Mouse (Mus musculus): ENCODE results near the gene Ugt1a8. TPM values are rescaled to one million over a fixed set of nuclear protein-coding genes. Genes with fewer than 3 reads are reported as not detected.
"Not testable (repeated sequence)": the region's sequence is repeated elsewhere in the genome, so short reads cannot be mapped to it uniquely, and the experiment has no call there.

Ugt1a8 gene
- total and polyA plus RNA-seq, 2 experiments: 0.07 to 4.0 TPM

GRCm38 (mm10) chr1:88218591-88218990 lies 131.0 kb downstream of the Ugt1a8 start:
- Histone ChIP-seq H3K36me3 (ENCODE audit: control insufficient read depth, insufficient read depth, low read length) (peaks cover 27% of the 10 kb centered on the region), H3K27ac (replicated peaks; ENCODE audit: insufficient read depth, low read depth, low read length) (no peak overlapping the region), H3K79me2 (ENCODE audit: control insufficient read depth, insufficient read depth, low read length) (peaks cover 9% of the 10 kb centered on the region), H3K4me1 (ENCODE audit: control insufficient read depth, insufficient read depth, low read length) (peaks cover 8% of the 10 kb centered on the region), H3K27me3 (ENCODE audit: control insufficient read depth, insufficient read depth, low read length) (no peaks in the 10 kb centered on the region), H3K9ac (ENCODE audit: low read depth, low read length) (no peak overlapping the region), H3K4me3 (ENCODE audit: insufficient read depth, low read depth, low read length) (no peak overlapping the region)
- no peak for DNase-seq (ENCODE audit: extremely low read depth, low read depth, low spot score)
- no peak for TF ChIP-seq POLR2A (IDR thresholded peaks at IDR 0.05; ENCODE audit: extremely low read depth, insufficient read depth, low read length)
- TF ChIP-seq CTCF (IDR thresholded peaks at IDR 0.05; ENCODE audit: low read depth, low read length): no peak
- WGBS: 52% methylated on average over 4 of the region's 4 CpGs

- peak; percentile 70 for DNase-seq (ENCODE audit: extremely low read depth, low read depth, low spot score)
- H3K4me1 ChIP-seq (ENCODE audit: control insufficient read depth, insufficient read depth, low read length): peaks cover 8% of the 10 kb centered on the region
- no peak for TF ChIP-seq POLR2A (IDR thresholded peaks at IDR 0.05; ENCODE audit: extremely low read depth, insufficient read depth, low read length)
- H3K27ac ChIP-seq (replicated peaks; ENCODE audit: insufficient read depth, low read depth, low read length): no peak overlapping the region
- H3K27me3 ChIP-seq (ENCODE audit: control insufficient read depth, insufficient read depth, low read length): no peaks in the 10 kb centered on the region
- WGBS: 16% methylated on average over 1 of the region's 1 CpGs
- no peak overlapping the region for H3K9ac ChIP-seq (ENCODE audit: low read depth, low read length)
- H3K36me3 ChIP-seq (ENCODE audit: control insufficient read depth, insufficient read depth, low read length): peaks cover 27% of the 10 kb centered on the region
- H3K4me3 ChIP-seq (ENCODE audit: insufficient read depth, low read depth, low read length): no peak overlapping the region
- H3K79me2 ChIP-seq (ENCODE audit: control insufficient read depth, insufficient read depth, low read length): peaks cover 8% of the 10 kb centered on the region
Observed at GRCm38 (mm10) chr1:88219054-88219453, 131.4 kb downstream of the Ugt1a8 start.

GRCm38 (mm10) chr1:88220336-88220735 lies 132.7 kb downstream of the Ugt1a8 start:
- H3K27ac ChIP-seq (replicated peaks; ENCODE audit: insufficient read depth, low read depth, low read length): no peak overlapping the region
- H3K4me3 ChIP-seq (ENCODE audit: insufficient read depth, low read depth, low read length): no peak overlapping the region
- no peaks in the 10 kb centered on the region for H3K27me3 ChIP-seq (ENCODE audit: control insufficient read depth, insufficient read depth, low read length)
- peaks cover 2% of the 10 kb centered on the region; the same call in 1 of the 2 replicates for H3K4me1 ChIP-seq (ENCODE audit: control insufficient read depth, insufficient read depth, low read length)
- peak; percentile 53 for DNase-seq (ENCODE audit: extremely low read depth, low read depth, low spot score)
- TF ChIP-seq POLR2A (IDR thresholded peaks at IDR 0.05; ENCODE audit: extremely low read depth, insufficient read depth, low read length): no peak
- no peak for TF ChIP-seq CTCF (IDR thresholded peaks at IDR 0.05; ENCODE audit: low read depth, low read length)
- no peaks in the 10 kb centered on the region for H3K79me2 ChIP-seq (ENCODE audit: control insufficient read depth, insufficient read depth, low read length)
- no peak overlapping the region for H3K9ac ChIP-seq (ENCODE audit: low read depth, low read length)
- peaks cover 22% of the 10 kb centered on the region for H3K36me3 ChIP-seq (ENCODE audit: control insufficient read depth, insufficient read depth, low read length)

GRCm38 (mm10) chr1:88222216-88222615 lies 134.6 kb downstream of the Ugt1a8 start:
- Histone ChIP-seq H3K27me3 (ENCODE audit: control insufficient read depth, insufficient read depth, low read length) (no peaks in the 10 kb centered on the region), H3K9ac (ENCODE audit: low read depth, low read length) (no peak overlapping the region), H3K4me1 (ENCODE audit: control insufficient read depth, insufficient read depth, low read length) (peaks cover 2% of the 10 kb centered on the region; the same call in 1 of the 2 replicates), H3K36me3 (ENCODE audit: control insufficient read depth, insufficient read depth, low read length) (peaks cover 5% of the 10 kb centered on the region), H3K4me3 (ENCODE audit: insufficient read depth, low read depth, low read length) (no peak overlapping the region), H3K79me2 (ENCODE audit: control insufficient read depth, insufficient read depth, low read length) (no peaks in the 10 kb centered on the region), H3K27ac (replicated peaks; ENCODE audit: insufficient read depth, low read depth, low read length) (no peak overlapping the region)
- DNase-seq (ENCODE audit: extremely low read depth, low read depth, low spot score): no peak
- WGBS: 52% methylated on average over 2 of the region's 2 CpGs
- TF ChIP-seq CTCF (IDR thresholded peaks at IDR 0.05; ENCODE audit: low read depth, low read length) (no peak), POLR2A (IDR thresholded peaks at IDR 0.05; ENCODE audit: extremely low read depth, insufficient read depth, low read length) (no peak)

GRCm38 (mm10) chr1:88223011-88223515 lies 135.4 kb downstream of the Ugt1a8 start:
- not testable (repeated sequence) for H3K4me1 ChIP-seq (ENCODE audit: control insufficient read depth, insufficient read depth, low read length); H3K27ac ChIP-seq (replicated peaks; ENCODE audit: insufficient read depth, low read depth, low read length); H3K4me3 ChIP-seq (ENCODE audit: insufficient read depth, low read depth, low read length); H3K79me2 ChIP-seq (ENCODE audit: control insufficient read depth, insufficient read depth, low read length); H3K9ac ChIP-seq (ENCODE audit: low read depth, low read length); DNase-seq (ENCODE audit: extremely low read depth, low read depth, low spot score); H3K36me3 ChIP-seq (ENCODE audit: control insufficient read depth, insufficient read depth, low read length); H3K27me3 ChIP-seq (ENCODE audit: control insufficient read depth, insufficient read depth, low read length)

GRCm38 (mm10) chr1:88223591-88223990 lies 136.0 kb downstream of the Ugt1a8 start:
- Histone ChIP-seq H3K4me1 (ENCODE audit: control insufficient read depth, insufficient read depth, low read length) (peaks cover 2% of the 10 kb centered on the region; the same call in 1 of the 2 replicates), H3K36me3 (ENCODE audit: control insufficient read depth, insufficient read depth, low read length) (no peaks in the 10 kb centered on the region), H3K4me3 (ENCODE audit: insufficient read depth, low read depth, low read length) (no peak overlapping the region), H3K27me3 (ENCODE audit: control insufficient read depth, insufficient read depth, low read length) (no peaks in the 10 kb centered on the region), H3K79me2 (ENCODE audit: control insufficient read depth, insufficient read depth, low read length) (no peaks in the 10 kb centered on the region), H3K27ac (replicated peaks; ENCODE audit: insufficient read depth, low read depth, low read length) (no peak overlapping the region), H3K9ac (ENCODE audit: low read depth, low read length) (no peak overlapping the region)
- 45% methylated on average over 1 of the region's 1 CpGs for WGBS
- peak; percentile 72 for DNase-seq (ENCODE audit: extremely low read depth, low read depth, low spot score)
- TF ChIP-seq CTCF (IDR thresholded peaks at IDR 0.05; ENCODE audit: low read depth, low read length): no peak
- TF ChIP-seq POLR2A (IDR thresholded peaks at IDR 0.05; ENCODE audit: extremely low read depth, insufficient read depth, low read length): no peak
